7 mouse cellular contexts compared by ENCODE assay signal in genomic region chr8:84004533-84005201, GRCm38 (mm10). TPM values are rescaled to one million over a fixed set of nuclear protein-coding genes. Genes with fewer than 3 reads are reported as not detected.
DNase-seq lines count a peak whose midpoint lies in the region; ATAC-seq lines count a peak whose summit lies in the region.

No protein-coding gene starts in this region.

- peak; percentile 67 for ATAC-seq in embryonic facial prominence, embryonic 11.5 days (replicated peaks; ENCODE audit: insufficient number of reproducible peaks, low FRiP score, low TSS enrichment, low read depth)
- ATAC-seq in limb, embryonic 11.5 days (ENCODE audit: insufficient number of reproducible peaks, low FRiP score, low TSS enrichment, low read depth): peak; percentile 77
- ATAC-seq in midbrain, embryonic 14.5 days (ENCODE audit: low FRiP score, low TSS enrichment): peak; percentile 86

- H3K27me3 ChIP-seq in embryonic facial prominence, embryonic 11.5 days (ENCODE audit: control insufficient read depth, insufficient read depth, low read length): no peaks in the 10 kb centered on the region; the same call in 1 of the 2 replicates
- 0 out of 2 replicates have a peak, but pooled peaks cover 6% of the 10 kb centered on the region for H3K27me3 ChIP-seq in limb, embryonic 11.5 days (ENCODE audit: control insufficient read depth, insufficient read depth, low read length)
- H3K27me3 ChIP-seq in midbrain, embryonic 14.5 days (ENCODE audit: control insufficient read depth, insufficient read depth, low read length): peaks cover 16% of the 10 kb centered on the region; the same call in 1 of the 2 replicates

- peak overlapping the region; percentile 81 for H3K4me2 ChIP-seq in embryonic facial prominence, embryonic 11.5 days (ENCODE audit: low read depth, low read length)
- peak overlapping the region; percentile 76 for H3K4me2 ChIP-seq in limb, embryonic 11.5 days (ENCODE audit: low read depth, severe bottlenecking)
- peak overlapping the region; percentile 88 for H3K4me2 ChIP-seq in midbrain, embryonic 14.5 days (ENCODE audit: low read length)

- no peaks in the 10 kb centered on the region for H3K9me3 ChIP-seq in embryonic facial prominence, embryonic 11.5 days (replicated peaks; ENCODE audit: control insufficient read depth, low read length)
- H3K9me3 ChIP-seq in limb, embryonic 11.5 days (ENCODE audit: control insufficient read depth, low read length): no peaks in the 10 kb centered on the region
- no peaks in the 10 kb centered on the region for H3K9me3 ChIP-seq in midbrain, embryonic 14.5 days (ENCODE audit: control insufficient read depth, low read length)

- WGBS in embryonic facial prominence, embryonic 11.5 days: under 1% methylated on average over 30 of the region's 30 CpGs
- 1% methylated on average over 30 of the region's 30 CpGs for WGBS in limb, embryonic 11.5 days
- 1% methylated on average over 30 of the region's 30 CpGs for WGBS in midbrain, embryonic 14.5 days

- peak overlapping the region; percentile 48 for H3K4me3 ChIP-seq in embryonic facial prominence, embryonic 11.5 days (ENCODE audit: low read depth, low read length)
- peak overlapping the region; percentile 40 for H3K4me3 ChIP-seq in limb, embryonic 11.5 days (ENCODE audit: low read depth, low read length)
- H3K4me3 ChIP-seq in midbrain, embryonic 14.5 days (replicated peaks; ENCODE audit: low read depth, low read length): peak overlapping the region; percentile 57

- peak overlapping the region; percentile 22; the same call in 1 of the 2 replicates for H3K27ac ChIP-seq in embryonic facial prominence, embryonic 11.5 days (replicated peaks; ENCODE audit: low read depth, low read length)
- H3K27ac ChIP-seq in limb, embryonic 11.5 days (replicated peaks; ENCODE audit: low read depth, low read length): peak overlapping the region; percentile 49; the same call in 1 of the 2 replicates
- 0 out of 2 replicates have a peak overlapping the region, but pooled peaks have one; percentile 37 for H3K27ac ChIP-seq in midbrain, embryonic 14.5 days (replicated peaks; ENCODE audit: low read depth, low read length)

- no peaks in the 10 kb centered on the region; the same call in 1 of the 2 replicates for H3K4me1 ChIP-seq in embryonic facial prominence, embryonic 11.5 days (ENCODE audit: control insufficient read depth, insufficient read depth, low read length)
- peaks cover 9% of the 10 kb centered on the region for H3K4me1 ChIP-seq in limb, embryonic 11.5 days (ENCODE audit: control insufficient read depth, insufficient read depth, low read length)
- H3K4me1 ChIP-seq in midbrain, embryonic 14.5 days (ENCODE audit: control insufficient read depth, insufficient read depth, low read length): peaks cover 5% of the 10 kb centered on the region

- no peaks in the 10 kb centered on the region; the same call in 1 of the 2 replicates for H3K36me3 ChIP-seq in embryonic facial prominence, embryonic 11.5 days (replicated peaks; ENCODE audit: control insufficient read depth, insufficient read depth, low read depth, low read length)
- peaks cover 1% of the 10 kb centered on the region; the same call in 1 of the 2 replicates for H3K36me3 ChIP-seq in limb, embryonic 11.5 days (ENCODE audit: control insufficient read depth, insufficient read depth, low read length)
- peaks cover 7% of the 10 kb centered on the region for H3K36me3 ChIP-seq in midbrain, embryonic 14.5 days (ENCODE audit: control insufficient read depth, insufficient read depth, low read length)

- H3K9ac ChIP-seq in embryonic facial prominence, embryonic 11.5 days (replicated peaks; ENCODE audit: low read length): peak overlapping the region; percentile 65
- H3K9ac ChIP-seq in limb, embryonic 11.5 days (ENCODE audit: low read length): peak overlapping the region; percentile 60
- peak overlapping the region; percentile 69 for H3K9ac ChIP-seq in midbrain, embryonic 14.5 days (replicated peaks; ENCODE audit: low read length)

- peak; percentile 97 for DNase-seq in adrenal gland, postnatal 14 days
- peak; percentile 94 for DNase-seq in embryonic facial prominence, embryonic 11.5 days (ENCODE audit: low spot score)
- DNase-seq in heart, adult 11 months: peak; percentile 99
- DNase-seq in kidney, adult 18-20 months: peak; percentile 96
- DNase-seq in limb, embryonic 11.5 days (ENCODE audit: low spot score): peak; percentile 94
- DNase-seq in midbrain, embryonic 14.5 days: peak; percentile 96
- peak; percentile 93 to 95 for DNase-seq in spleen, adult 18-20 months

RNA-seq across cellular contexts. Expression of gene 1700067K01Rik, which starts 3.4 kb away (rescaled TPM):
- 0.56 and 0.83 TPM in 2 replicates for total RNA-seq in adrenal gland, postnatal 14 days (2021)
- polyA plus RNA-seq in embryonic facial prominence, embryonic 11.5 days (2014; fragmentation: Nextera tagmentation; extraction: Ambion mirVana): 0.29 and 0.85 TPM in 2 replicates
- 1.2 and 1.5 TPM in 2 replicates for polyA plus RNA-seq in limb, embryonic 11.5 days (2014; fragmentation: Nextera tagmentation; extraction: Ambion mirVana)
- polyA plus RNA-seq in midbrain, embryonic 14.5 days (2014; fragmentation: Nextera tagmentation; extraction: Ambion mirVana): 0.53 and 0.89 TPM in 2 replicates

RNA-seq across cellular contexts. Expression of gene Samd1, which starts 7.2 kb away (rescaled TPM):
- total RNA-seq in adrenal gland, postnatal 14 days (2021): 37.0 and 42.5 TPM in 2 replicates
- 18.2 and 19.3 TPM in 2 replicates for polyA plus RNA-seq in embryonic facial prominence, embryonic 11.5 days (2014; fragmentation: Nextera tagmentation; extraction: Ambion mirVana)
- polyA plus RNA-seq in limb, embryonic 11.5 days (2014; fragmentation: Nextera tagmentation; extraction: Ambion mirVana): 18.9 and 19.0 TPM in 2 replicates
- 10.5 and 14.2 TPM in 2 replicates for polyA plus RNA-seq in midbrain, embryonic 14.5 days (2014; fragmentation: Nextera tagmentation; extraction: Ambion mirVana)

RNA-seq across cellular contexts. Expression of gene 2210011C24Rik, which starts 7.3 kb away (rescaled TPM):
- total RNA-seq in adrenal gland, postnatal 14 days (2021): not detected in 2 replicates
- not detected in 2 replicates for polyA plus RNA-seq in embryonic facial prominence, embryonic 11.5 days (2014; fragmentation: Nextera tagmentation; extraction: Ambion mirVana)
- polyA plus RNA-seq in limb, embryonic 11.5 days (2014; fragmentation: Nextera tagmentation; extraction: Ambion mirVana): 0.18 and 0.35 TPM in 2 replicates
- 0.94 TPM in 1 of 2 replicates, not detected in the other for polyA plus RNA-seq in midbrain, embryonic 14.5 days (2014; fragmentation: Nextera tagmentation; extraction: Ambion mirVana)

RNA-seq across cellular contexts. Expression of gene Palm3, which starts 16.6 kb away (rescaled TPM):
- total RNA-seq in adrenal gland, postnatal 14 days (2021): 0.38 and 0.52 TPM in 2 replicates
- 1.5 and 3.0 TPM in 2 replicates for polyA plus RNA-seq in embryonic facial prominence, embryonic 11.5 days (2014; fragmentation: Nextera tagmentation; extraction: Ambion mirVana)
- 1.1 and 2.1 TPM in 2 replicates for polyA plus RNA-seq in limb, embryonic 11.5 days (2014; fragmentation: Nextera tagmentation; extraction: Ambion mirVana)
- 0.65 and 0.87 TPM in 2 replicates for polyA plus RNA-seq in midbrain, embryonic 14.5 days (2014; fragmentation: Nextera tagmentation; extraction: Ambion mirVana)

RNA-seq across cellular contexts. Expression of gene Prkaca, which starts 31.9 kb away (rescaled TPM):
- 251 and 300 TPM in 2 replicates for total RNA-seq in adrenal gland, postnatal 14 days (2021)
- polyA plus RNA-seq in embryonic facial prominence, embryonic 11.5 days (2014; fragmentation: Nextera tagmentation; extraction: Ambion mirVana): 138 and 141 TPM in 2 replicates
- polyA plus RNA-seq in limb, embryonic 11.5 days (2014; fragmentation: Nextera tagmentation; extraction: Ambion mirVana): 145 and 156 TPM in 2 replicates
- 181 and 207 TPM in 2 replicates for polyA plus RNA-seq in midbrain, embryonic 14.5 days (2014; fragmentation: Nextera tagmentation; extraction: Ambion mirVana)

Comparison
In these comparisons a context has a peak if more than half of its experiments do, and no peak if none do; other contexts are left out.
1. Peak in every context shown above with its lines: DNase-seq, ATAC-seq, H3K4me3 ChIP-seq and H3K27ac ChIP-seq.